Mouse (Mus musculus): ENCODE results near the gene Zbtb22. TPM values are rescaled to one million over a fixed set of nuclear protein-coding genes. Genes with fewer than 3 reads are reported as not detected.

Gene Zbtb22
- polyA plus RNA-seq, 1 experiment from 2014 or later: 7.9 TPM

- Histone ChIP-seq H3K4me3 (ENCODE audit: low read depth, low read length) (no peak overlapping the region), H3K36me3 (replicated peaks; ENCODE audit: insufficient read depth, low read length) (peaks cover 12% of the 10 kb centered on the region), H3K9me3 (ENCODE audit: low read length) (peaks cover 7% of the 10 kb centered on the region; the same call in 1 of the 2 replicates), H3K4me1 (ENCODE audit: insufficient read depth) (no peaks in the 10 kb centered on the region), H3K4me2 (ENCODE audit: low read depth, low read length) (no peak overlapping the region), H3K27ac (ENCODE audit: low read depth) (no peak overlapping the region), H3K27me3 (ENCODE audit: insufficient read depth, low read length) (no peaks in the 10 kb centered on the region), H3K9ac (replicated peaks) (no peak overlapping the region)
- WGBS (ENCODE audit: insufficient replicate concordance): 84% methylated on average over 16 of the region's 16 CpGs
- DNase-seq (no peak), ATAC-seq (no peak)
- TF ChIP-seq CTCF (IDR thresholded peaks at IDR 0.05; ENCODE audit: low read depth): no peak
- no peak for TF ChIP-seq EP300 (IDR thresholded peaks at IDR 0.05; ENCODE audit: low read depth)
Measured at GRCm38 (mm10) chr17:33965846-33966550, 50.3 kb downstream of the Zbtb22 start.

- no peak overlapping the region for H3K4me2 ChIP-seq (ENCODE audit: low read depth, low read length)
- TF ChIP-seq EP300 (IDR thresholded peaks at IDR 0.05; ENCODE audit: low read depth) (no peak), CTCF (IDR thresholded peaks at IDR 0.05; ENCODE audit: low read depth) (peak; percentile 96)
- H3K36me3 ChIP-seq (replicated peaks; ENCODE audit: insufficient read depth, low read length): peaks cover 6% of the 10 kb centered on the region; the same call in 1 of the 2 replicates
- ATAC-seq (peak; percentile 83), DNase-seq (peak; percentile 89)
- H3K4me1 ChIP-seq (ENCODE audit: insufficient read depth): no peaks in the 10 kb centered on the region
- H3K9me3 ChIP-seq (ENCODE audit: low read length): peaks cover 7% of the 10 kb centered on the region; the same call in 1 of the 2 replicates
- H3K27me3 ChIP-seq (ENCODE audit: insufficient read depth, low read length): no peaks in the 10 kb centered on the region
- no peak overlapping the region for H3K4me3 ChIP-seq (ENCODE audit: low read depth, low read length)
- H3K27ac ChIP-seq (ENCODE audit: low read depth): no peak overlapping the region
- 2% methylated on average over 9 of the region's 9 CpGs for WGBS (ENCODE audit: insufficient replicate concordance)
- H3K9ac ChIP-seq (replicated peaks): no peak overlapping the region
Measured at GRCm38 (mm10) chr17:33968489-33968888, 52.8 kb downstream of the Zbtb22 start.

Small RNA genes within 50 kb of the gene (microRNA-seq; reads per million reads assigned to microRNA genes)
- not detected for gene Gm27740

Other genes starting within 250 kb of the Zbtb22 start
- 91.9 and 96.6 TPM in 2 replicates for gene Hnrnpm, start 229.0 kb upstream of the Zbtb22 start, polyA plus RNA-seq (2015; fragmentation: Nextera tagmentation; extraction: Ambion mirVana)
- 137 and 144 TPM in 2 replicates for gene March2, start 197.2 kb upstream of the Zbtb22 start, polyA plus RNA-seq (2015; fragmentation: Nextera tagmentation; extraction: Ambion mirVana)
- 80.4 and 88.9 TPM in 2 replicates for gene Rab11b, start 155.4 kb upstream of the Zbtb22 start, polyA plus RNA-seq (2015; fragmentation: Nextera tagmentation; extraction: Ambion mirVana)
- 64.4 and 93.5 TPM in 2 replicates for gene Angptl4, start 134.1 kb upstream of the Zbtb22 start, polyA plus RNA-seq (2015; fragmentation: Nextera tagmentation; extraction: Ambion mirVana)
- 9.4 and 10.6 TPM in 2 replicates for gene Kank3, start 105.4 kb upstream of the Zbtb22 start, polyA plus RNA-seq (2015; fragmentation: Nextera tagmentation; extraction: Ambion mirVana)
- gene Rps28, start 91.3 kb upstream of the Zbtb22 start, polyA plus RNA-seq (2015; fragmentation: Nextera tagmentation; extraction: Ambion mirVana): 699 and 710 TPM in 2 replicates
- 379 and 389 TPM in 2 replicates for gene Ndufa7, start 91.3 kb upstream of the Zbtb22 start, polyA plus RNA-seq (2015; fragmentation: Nextera tagmentation; extraction: Ambion mirVana)
- 16.6 and 17.4 TPM in 2 replicates for gene Cd320, start 72.8 kb upstream of the Zbtb22 start, polyA plus RNA-seq (2015; fragmentation: Nextera tagmentation; extraction: Ambion mirVana)
- not detected in 2 replicates for gene Gm7029, start 42.1 kb upstream of the Zbtb22 start, polyA plus RNA-seq (2015; fragmentation: Nextera tagmentation; extraction: Ambion mirVana)
- gene Kifc1, start 25.2 kb upstream of the Zbtb22 start, polyA plus RNA-seq (2015; fragmentation: Nextera tagmentation; extraction: Ambion mirVana): 2.6 and 3.6 TPM in 2 replicates
- 0.41 and 0.54 TPM in 2 replicates for gene Platr17, start 10.8 kb upstream of the Zbtb22 start, polyA plus RNA-seq (2015; fragmentation: Nextera tagmentation; extraction: Ambion mirVana)
- gene Daxx, start 6.5 kb upstream of the Zbtb22 start, polyA plus RNA-seq (2015; fragmentation: Nextera tagmentation; extraction: Ambion mirVana): 12.6 and 13.0 TPM in 2 replicates
- 47.0 and 47.9 TPM in 2 replicates for gene Tapbp, start within 50 bp of the Zbtb22 start, polyA plus RNA-seq (2015; fragmentation: Nextera tagmentation; extraction: Ambion mirVana)
- 6.8 and 7.4 TPM in 2 replicates for gene Rgl2, start 13.6 kb downstream of the Zbtb22 start, polyA plus RNA-seq (2015; fragmentation: Nextera tagmentation; extraction: Ambion mirVana)
- gene Pfdn6, start 24.4 kb downstream of the Zbtb22 start, polyA plus RNA-seq (2015; fragmentation: Nextera tagmentation; extraction: Ambion mirVana): 82.2 and 85.5 TPM in 2 replicates
- gene Wdr46, start 24.8 kb downstream of the Zbtb22 start, polyA plus RNA-seq (2015; fragmentation: Nextera tagmentation; extraction: Ambion mirVana): 12.7 and 12.8 TPM in 2 replicates
- 2.2 and 2.4 TPM in 2 replicates for gene B3galt4, start 35.6 kb downstream of the Zbtb22 start, polyA plus RNA-seq (2015; fragmentation: Nextera tagmentation; extraction: Ambion mirVana)
- 12.5 and 13.4 TPM in 2 replicates for gene Vps52, start 39.9 kb downstream of the Zbtb22 start, polyA plus RNA-seq (2015; fragmentation: Nextera tagmentation; extraction: Ambion mirVana)
- 1,510 and 1,549 TPM in 2 replicates for gene Rps18, start 40.1 kb downstream of the Zbtb22 start, polyA plus RNA-seq (2015; fragmentation: Nextera tagmentation; extraction: Ambion mirVana)
- 274 and 288 TPM in 2 replicates for gene H2-K1, start 84.4 kb downstream of the Zbtb22 start, polyA plus RNA-seq (2015; fragmentation: Nextera tagmentation; extraction: Ambion mirVana)
- 6.0 and 7.1 TPM in 2 replicates for gene Ring1, start 108.8 kb downstream of the Zbtb22 start, polyA plus RNA-seq (2015; fragmentation: Nextera tagmentation; extraction: Ambion mirVana)
- gene H2-Ke6, start 112.2 kb downstream of the Zbtb22 start, polyA plus RNA-seq (2015; fragmentation: Nextera tagmentation; extraction: Ambion mirVana): 49.1 and 51.6 TPM in 2 replicates
- gene Slc39a7, start 115.8 kb downstream of the Zbtb22 start, polyA plus RNA-seq (2015; fragmentation: Nextera tagmentation; extraction: Ambion mirVana): 41.3 and 43.4 TPM in 2 replicates
- gene Rxrb, start 115.9 kb downstream of the Zbtb22 start, polyA plus RNA-seq (2015; fragmentation: Nextera tagmentation; extraction: Ambion mirVana): 16.2 and 16.4 TPM in 2 replicates
- gene Col11a2, start 123.5 kb downstream of the Zbtb22 start, polyA plus RNA-seq (2015; fragmentation: Nextera tagmentation; extraction: Ambion mirVana): 0.21 and 0.47 TPM in 2 replicates
- 0.72 and 0.85 TPM in 2 replicates for gene H2-Oa, start 176.4 kb downstream of the Zbtb22 start, polyA plus RNA-seq (2015; fragmentation: Nextera tagmentation; extraction: Ambion mirVana)
- gene H2-DMa, start 203.6 kb downstream of the Zbtb22 start, polyA plus RNA-seq (2015; fragmentation: Nextera tagmentation; extraction: Ambion mirVana): 9.7 and 11.9 TPM in 2 replicates
- gene Brd2, start 206.7 kb downstream of the Zbtb22 start, polyA plus RNA-seq (2015; fragmentation: Nextera tagmentation; extraction: Ambion mirVana): 29.2 and 32.5 TPM in 2 replicates
- gene H2-DMb2, start 227.4 kb downstream of the Zbtb22 start, polyA plus RNA-seq (2015; fragmentation: Nextera tagmentation; extraction: Ambion mirVana): 1.9 and 2.1 TPM in 2 replicates
- 3.9 and 4.0 TPM in 2 replicates for gene H2-DMb1, start 237.2 kb downstream of the Zbtb22 start, polyA plus RNA-seq (2015; fragmentation: Nextera tagmentation; extraction: Ambion mirVana)